Mouse (Mus musculus) spleen, adult 2 months (tissue): ENCODE data around the gene Fndc3a.

Experiments used
- CTCF ChIP-seq: fragments of 200-500 bp; IDR thresholded peaks from 2 replicates; pipeline ENCODE4 v1.5.1; 2011; ENCODE audit warnings: mild to moderate bottlenecking, inconsistent platforms; ENCODE audit not compliant: insufficient read depth, insufficient read length, insufficient replicate concordance; ENCODE audit errors: extremely low read depth
- POLR2A ChIP-seq: fragments of 200-500 bp; IDR thresholded peaks from 2 replicates; pipeline ENCODE4 v1.6.1; 2011; ENCODE audit warnings: low read depth, low read length, inconsistent platforms

DNA sequence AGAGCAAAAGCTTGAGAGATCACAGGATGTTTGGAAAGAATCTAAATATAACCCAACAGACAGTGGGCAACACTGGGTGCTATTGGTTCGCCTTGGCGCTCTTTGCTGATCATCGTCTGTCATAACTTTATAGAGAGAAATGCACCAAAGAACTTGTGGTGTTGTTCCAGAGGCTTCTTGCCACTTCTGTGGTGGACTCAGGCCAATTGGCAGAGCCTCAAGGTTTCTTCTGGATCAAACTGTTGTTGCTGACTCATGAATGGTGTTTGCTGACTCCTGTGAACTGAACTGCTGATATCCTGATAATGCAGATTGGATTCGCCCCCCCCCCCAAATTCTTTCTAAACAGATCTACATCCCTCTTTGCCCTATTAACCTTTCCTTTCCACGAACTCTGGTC is 38.5 kb upstream of the Fndc3a start:
- no peak for TF ChIP-seq POLR2A
- no peak for TF ChIP-seq CTCF
